Mouse (Mus musculus): ENCODE results near the gene Fnip2. TPM values are rescaled to one million over a fixed set of nuclear protein-coding genes. Genes with fewer than 3 reads are reported as not detected.

Gene Fnip2
- polyA plus RNA-seq, 1 experiment from 2014 or later: 7.4 TPM

- no peaks in the 10 kb centered on the region for H3K4me1 ChIP-seq (ENCODE audit: control insufficient read depth, insufficient read depth, low read length)
- peak; percentile 46; the same call in 1 of the 2 replicates for ATAC-seq (ENCODE audit: insufficient number of reproducible peaks, insufficient read depth, low FRiP score, low read depth)
- H3K36me3 ChIP-seq (ENCODE audit: control insufficient read depth, insufficient read depth, low read length): no peaks in the 10 kb centered on the region
- H3K9me3 ChIP-seq (ENCODE audit: control insufficient read depth, low read depth, low read length): no peaks in the 10 kb centered on the region
- WGBS: 31% methylated on average over 6 of the region's 6 CpGs
- H3K9ac ChIP-seq (replicated peaks; ENCODE audit: low read depth, low read length): no peak overlapping the region
- H3K4me3 ChIP-seq (ENCODE audit: low read depth, low read length): no peak overlapping the region
- no peaks in the 10 kb centered on the region for H3K27me3 ChIP-seq (ENCODE audit: control insufficient read depth, insufficient read depth, low read length)
- H3K4me2 ChIP-seq (replicated peaks; ENCODE audit: low read depth, low read length): no peak overlapping the region
- H3K27ac ChIP-seq (ENCODE audit: low read length): no peak overlapping the region
These were observed 25.0 kb downstream of the Fnip2 start for GRCm38 (mm10) chr3:79542585-79542984.

- H3K4me2 ChIP-seq (replicated peaks; ENCODE audit: low read depth, low read length): no peak overlapping the region
- no peak overlapping the region for H3K4me3 ChIP-seq (ENCODE audit: low read depth, low read length)
- no peak overlapping the region for H3K27ac ChIP-seq (ENCODE audit: low read length)
- H3K36me3 ChIP-seq (ENCODE audit: control insufficient read depth, insufficient read depth, low read length): no peaks in the 10 kb centered on the region
- H3K4me1 ChIP-seq (ENCODE audit: control insufficient read depth, insufficient read depth, low read length): no peaks in the 10 kb centered on the region
- H3K9me3 ChIP-seq (ENCODE audit: control insufficient read depth, low read depth, low read length): no peaks in the 10 kb centered on the region
- no peak overlapping the region for H3K9ac ChIP-seq (replicated peaks; ENCODE audit: low read depth, low read length)
- H3K27me3 ChIP-seq (ENCODE audit: control insufficient read depth, insufficient read depth, low read length): no peaks in the 10 kb centered on the region
- no peak for ATAC-seq (ENCODE audit: insufficient number of reproducible peaks, insufficient read depth, low FRiP score, low read depth)
These were observed 27.9 kb downstream of the Fnip2 start for GRCm38 (mm10) chr3:79539656-79540055.

- Histone ChIP-seq H3K9me3 (ENCODE audit: control insufficient read depth, low read depth, low read length) (no peaks in the 10 kb centered on the region), H3K27ac (ENCODE audit: low read length) (no peak overlapping the region), H3K9ac (replicated peaks; ENCODE audit: low read depth, low read length) (no peak overlapping the region), H3K4me2 (replicated peaks; ENCODE audit: low read depth, low read length) (no peak overlapping the region), H3K27me3 (ENCODE audit: control insufficient read depth, insufficient read depth, low read length) (no peaks in the 10 kb centered on the region), H3K4me3 (ENCODE audit: low read depth, low read length) (no peak overlapping the region), H3K4me1 (ENCODE audit: control insufficient read depth, insufficient read depth, low read length) (no peaks in the 10 kb centered on the region), H3K36me3 (ENCODE audit: control insufficient read depth, insufficient read depth, low read length) (no peaks in the 10 kb centered on the region)
- WGBS: 90% methylated on average over 3 of the region's 3 CpGs
- no peak for ATAC-seq (ENCODE audit: insufficient number of reproducible peaks, insufficient read depth, low FRiP score, low read depth)
These were observed 28.5 kb downstream of the Fnip2 start for GRCm38 (mm10) chr3:79539124-79539523.

- H3K9me3 ChIP-seq (ENCODE audit: control insufficient read depth, low read depth, low read length): no peaks in the 10 kb centered on the region
- H3K4me2 ChIP-seq (replicated peaks; ENCODE audit: low read depth, low read length): no peak overlapping the region
- no peak overlapping the region for H3K27ac ChIP-seq (ENCODE audit: low read length)
- H3K9ac ChIP-seq (replicated peaks; ENCODE audit: low read depth, low read length): no peak overlapping the region
- H3K4me1 ChIP-seq (ENCODE audit: control insufficient read depth, insufficient read depth, low read length): no peaks in the 10 kb centered on the region
- no peak overlapping the region for H3K4me3 ChIP-seq (ENCODE audit: low read depth, low read length)
- no peaks in the 10 kb centered on the region for H3K27me3 ChIP-seq (ENCODE audit: control insufficient read depth, insufficient read depth, low read length)
- H3K36me3 ChIP-seq (ENCODE audit: control insufficient read depth, insufficient read depth, low read length): no peaks in the 10 kb centered on the region
- no peak for ATAC-seq (ENCODE audit: insufficient number of reproducible peaks, insufficient read depth, low FRiP score, low read depth)
- 83% methylated on average over 3 of the region's 3 CpGs for WGBS
These were observed 29.3 kb downstream of the Fnip2 start for GRCm38 (mm10) chr3:79538342-79538741.

- ATAC-seq (ENCODE audit: insufficient number of reproducible peaks, insufficient read depth, low FRiP score, low read depth): no peak
- H3K9me3 ChIP-seq (ENCODE audit: control insufficient read depth, low read depth, low read length): no peaks in the 10 kb centered on the region
- H3K9ac ChIP-seq (replicated peaks; ENCODE audit: low read depth, low read length): no peak overlapping the region
- H3K27me3 ChIP-seq (ENCODE audit: control insufficient read depth, insufficient read depth, low read length): no peaks in the 10 kb centered on the region
- 73% methylated on average over 3 of the region's 3 CpGs for WGBS
- H3K27ac ChIP-seq (ENCODE audit: low read length): no peak overlapping the region
- no peak overlapping the region for H3K4me2 ChIP-seq (replicated peaks; ENCODE audit: low read depth, low read length)
- no peaks in the 10 kb centered on the region for H3K4me1 ChIP-seq (ENCODE audit: control insufficient read depth, insufficient read depth, low read length)
- H3K36me3 ChIP-seq (ENCODE audit: control insufficient read depth, insufficient read depth, low read length): no peaks in the 10 kb centered on the region
- H3K4me3 ChIP-seq (ENCODE audit: low read depth, low read length): no peak overlapping the region
These were observed 29.9 kb downstream of the Fnip2 start for GRCm38 (mm10) chr3:79537626-79538203.

GRCm38 (mm10) chr3:79537023-79537422 is 30.6 kb downstream of the Fnip2 start:
- WGBS: 84% methylated on average over 7 of the region's 7 CpGs
- ATAC-seq (ENCODE audit: insufficient number of reproducible peaks, insufficient read depth, low FRiP score, low read depth): no peak
- no peaks in the 10 kb centered on the region for H3K9me3 ChIP-seq (ENCODE audit: control insufficient read depth, low read depth, low read length)

GRCm38 (mm10) chr3:79531581-79532271 is 35.9 kb downstream of the Fnip2 start:
- Histone ChIP-seq H3K36me3 (ENCODE audit: control insufficient read depth, insufficient read depth, low read length) (no peaks in the 10 kb centered on the region), H3K27me3 (ENCODE audit: control insufficient read depth, insufficient read depth, low read length) (no peaks in the 10 kb centered on the region), H3K4me2 (replicated peaks; ENCODE audit: low read depth, low read length) (no peak overlapping the region), H3K27ac (ENCODE audit: low read length) (no peak overlapping the region), H3K4me3 (ENCODE audit: low read depth, low read length) (no peak overlapping the region), H3K9ac (replicated peaks; ENCODE audit: low read depth, low read length) (no peak overlapping the region), H3K4me1 (ENCODE audit: control insufficient read depth, insufficient read depth, low read length) (peaks cover 18% of the 10 kb centered on the region), H3K9me3 (ENCODE audit: control insufficient read depth, low read depth, low read length) (no peaks in the 10 kb centered on the region)
- peak; percentile 64; the same call in 1 of the 2 replicates for ATAC-seq (ENCODE audit: insufficient number of reproducible peaks, insufficient read depth, low FRiP score, low read depth)
- 28% methylated on average over 9 of the region's 9 CpGs for WGBS

More at GRCm38 (mm10) chr3:79537023-79537422, 30.6 kb downstream of the Fnip2 start:
- no peaks in the 10 kb centered on the region for H3K27me3 ChIP-seq (ENCODE audit: control insufficient read depth, insufficient read depth, low read length)
- H3K36me3 ChIP-seq (ENCODE audit: control insufficient read depth, insufficient read depth, low read length): no peaks in the 10 kb centered on the region
- no peak overlapping the region for H3K27ac ChIP-seq (ENCODE audit: low read length)
- no peak overlapping the region for H3K4me2 ChIP-seq (replicated peaks; ENCODE audit: low read depth, low read length)
- no peak overlapping the region for H3K9ac ChIP-seq (replicated peaks; ENCODE audit: low read depth, low read length)
- peaks cover 5% of the 10 kb centered on the region for H3K4me1 ChIP-seq (ENCODE audit: control insufficient read depth, insufficient read depth, low read length)
- H3K4me3 ChIP-seq (ENCODE audit: low read depth, low read length): no peak overlapping the region

GRCm38 (mm10) chr3:79529499-79530096 is 38.0 kb downstream of the Fnip2 start:
- no peak overlapping the region for H3K9ac ChIP-seq (replicated peaks; ENCODE audit: low read depth, low read length)
- WGBS: 75% methylated on average over 6 of the region's 6 CpGs
- no peaks in the 10 kb centered on the region for H3K9me3 ChIP-seq (ENCODE audit: control insufficient read depth, low read depth, low read length)
- no peaks in the 10 kb centered on the region for H3K27me3 ChIP-seq (ENCODE audit: control insufficient read depth, insufficient read depth, low read length)
- H3K4me1 ChIP-seq (ENCODE audit: control insufficient read depth, insufficient read depth, low read length): peaks cover 18% of the 10 kb centered on the region
- no peak overlapping the region for H3K27ac ChIP-seq (ENCODE audit: low read length)
- H3K4me2 ChIP-seq (replicated peaks; ENCODE audit: low read depth, low read length): no peak overlapping the region
- H3K36me3 ChIP-seq (ENCODE audit: control insufficient read depth, insufficient read depth, low read length): no peaks in the 10 kb centered on the region
- H3K4me3 ChIP-seq (ENCODE audit: low read depth, low read length): no peak overlapping the region
- ATAC-seq (ENCODE audit: insufficient number of reproducible peaks, insufficient read depth, low FRiP score, low read depth): no peak

All from stomach, embryonic 14.5 days (tissue).